Mouse (Mus musculus): ENCODE measurements around the gene Kcnq1. TPM values are rescaled to one million over a fixed set of nuclear protein-coding genes. Genes with fewer than 3 reads are reported as not detected.

Gene Kcnq1
- total and polyA plus RNA-seq, 2 experiments from 2014 or later = 1.00 to 2.0 TPM

GRCm38 (mm10) chr7:143070506-143071070 lies 35.6 kb upstream of the Kcnq1 start:
- H3K36me3 ChIP-seq (ENCODE audit: insufficient read depth) = peaks cover 23% of the 10 kb centered on the region
- no peak for TF ChIP-seq CTCF (IDR thresholded peaks at IDR 0.05; ENCODE audit: low read depth)
- H3K4me2 ChIP-seq (ENCODE audit: low read depth) = peak overlapping the region; percentile 87
- H3K27me3 ChIP-seq (ENCODE audit: insufficient read depth, low read length) = no peaks in the 10 kb centered on the region
- peaks cover 8% of the 10 kb centered on the region for H3K4me1 ChIP-seq (ENCODE audit: insufficient read depth)
- DNase-seq (no peak), ATAC-seq (no peak)
- H3K9me3 ChIP-seq (ENCODE audit: low read length) = no peaks in the 10 kb centered on the region
- WGBS = 90% methylated on average over 10 of the region's 10 CpGs
- peak overlapping the region; percentile 83; the same call in 1 of the 2 replicates for H3K9ac ChIP-seq
- H3K27ac ChIP-seq (ENCODE audit: low read depth, low read length) = no peak overlapping the region
- H3K4me3 ChIP-seq (ENCODE audit: low read depth, low read length) = peak overlapping the region; percentile 60

- Histone ChIP-seq H3K27me3 (ENCODE audit: insufficient read depth, low read length) (no peaks in the 10 kb centered on the region), H3K27ac (ENCODE audit: low read depth, low read length) (no peak overlapping the region), H3K4me3 (ENCODE audit: low read depth, low read length) (no peak overlapping the region), H3K4me2 (ENCODE audit: low read depth) (no peak overlapping the region), H3K9ac (no peak overlapping the region), H3K9me3 (ENCODE audit: low read length) (no peaks in the 10 kb centered on the region), H3K4me1 (ENCODE audit: insufficient read depth) (peaks cover 8% of the 10 kb centered on the region), H3K36me3 (ENCODE audit: insufficient read depth) (peaks cover 3% of the 10 kb centered on the region)
- no peak for ATAC-seq
- no peak for DNase-seq
- WGBS = 83% methylated on average over 5 of the region's 5 CpGs
- TF ChIP-seq CTCF (IDR thresholded peaks at IDR 0.05; ENCODE audit: low read depth) = no peak
Observed at GRCm38 (mm10) chr7:143072605-143073004, 33.6 kb upstream of the Kcnq1 start.

- Histone ChIP-seq H3K9me3 (ENCODE audit: low read length) (no peaks in the 10 kb centered on the region), H3K4me1 (ENCODE audit: insufficient read depth) (peaks cover 8% of the 10 kb centered on the region), H3K27me3 (ENCODE audit: insufficient read depth, low read length) (no peaks in the 10 kb centered on the region), H3K9ac (no peak overlapping the region), H3K27ac (ENCODE audit: low read depth, low read length) (no peak overlapping the region), H3K4me3 (ENCODE audit: low read depth, low read length) (no peak overlapping the region), H3K4me2 (ENCODE audit: low read depth) (no peak overlapping the region), H3K36me3 (ENCODE audit: insufficient read depth) (no peaks in the 10 kb centered on the region)
- WGBS = 85% methylated on average over 1 of the region's 1 CpGs
- ATAC-seq (no peak), DNase-seq (peak; percentile 37)
- peak; percentile 67 for TF ChIP-seq CTCF (IDR thresholded peaks at IDR 0.05; ENCODE audit: low read depth)
Observed at GRCm38 (mm10) chr7:143073086-143073485, 33.1 kb upstream of the Kcnq1 start.

- ATAC-seq (no peak), DNase-seq (no peak)
- H3K4me1 ChIP-seq (ENCODE audit: insufficient read depth) = peaks cover 3% of the 10 kb centered on the region; the same call in 1 of the 2 replicates
- TF ChIP-seq CTCF (IDR thresholded peaks at IDR 0.05; ENCODE audit: low read depth) = no peak
- no peaks in the 10 kb centered on the region for H3K27me3 ChIP-seq (ENCODE audit: insufficient read depth, low read length)
- H3K27ac ChIP-seq (ENCODE audit: low read depth, low read length) = no peak overlapping the region
- no peaks in the 10 kb centered on the region for H3K36me3 ChIP-seq (ENCODE audit: insufficient read depth)
- 81% methylated on average over 5 of the region's 5 CpGs for WGBS
- H3K9ac ChIP-seq = no peak overlapping the region
- no peaks in the 10 kb centered on the region for H3K9me3 ChIP-seq (ENCODE audit: low read length)
- H3K4me3 ChIP-seq (ENCODE audit: low read depth, low read length) = no peak overlapping the region
- no peak overlapping the region for H3K4me2 ChIP-seq (ENCODE audit: low read depth)
Observed at GRCm38 (mm10) chr7:143075394-143075793, 30.8 kb upstream of the Kcnq1 start.

GRCm38 (mm10) chr7:143077351-143077750 lies 28.8 kb upstream of the Kcnq1 start:
- ATAC-seq = no peak
- Histone ChIP-seq H3K4me2 (ENCODE audit: low read depth) (no peak overlapping the region), H3K4me1 (ENCODE audit: insufficient read depth) (no peaks in the 10 kb centered on the region), H3K9ac (no peak overlapping the region), H3K27ac (ENCODE audit: low read depth, low read length) (no peak overlapping the region), H3K9me3 (ENCODE audit: low read length) (no peaks in the 10 kb centered on the region), H3K4me3 (ENCODE audit: low read depth, low read length) (no peak overlapping the region), H3K27me3 (ENCODE audit: insufficient read depth, low read length) (no peaks in the 10 kb centered on the region), H3K36me3 (ENCODE audit: insufficient read depth) (no peaks in the 10 kb centered on the region)
- no peak for TF ChIP-seq CTCF (IDR thresholded peaks at IDR 0.05; ENCODE audit: low read depth)
- DNase-seq = no peak
- WGBS = 86% methylated on average over 2 of the region's 2 CpGs

GRCm38 (mm10) chr7:143082024-143082423 lies 24.1 kb upstream of the Kcnq1 start:
- Histone ChIP-seq H3K9me3 (ENCODE audit: low read length) (no peaks in the 10 kb centered on the region), H3K27ac (ENCODE audit: low read depth, low read length) (no peak overlapping the region), H3K9ac (no peak overlapping the region), H3K4me3 (ENCODE audit: low read depth, low read length) (no peak overlapping the region), H3K4me2 (ENCODE audit: low read depth) (no peak overlapping the region), H3K4me1 (ENCODE audit: insufficient read depth) (no peaks in the 10 kb centered on the region), H3K27me3 (ENCODE audit: insufficient read depth, low read length) (no peaks in the 10 kb centered on the region), H3K36me3 (ENCODE audit: insufficient read depth) (no peaks in the 10 kb centered on the region)
- TF ChIP-seq CTCF (IDR thresholded peaks at IDR 0.05; ENCODE audit: low read depth) = no peak
- ATAC-seq = no peak
- DNase-seq = no peak
- WGBS = 78% methylated on average over 6 of the region's 6 CpGs

GRCm38 (mm10) chr7:143083708-143084107 lies 22.5 kb upstream of the Kcnq1 start:
- Histone ChIP-seq H3K4me2 (ENCODE audit: low read depth) (no peak overlapping the region), H3K4me3 (ENCODE audit: low read depth, low read length) (no peak overlapping the region), H3K36me3 (ENCODE audit: insufficient read depth) (no peaks in the 10 kb centered on the region), H3K27me3 (ENCODE audit: insufficient read depth, low read length) (no peaks in the 10 kb centered on the region), H3K9ac (no peak overlapping the region), H3K9me3 (ENCODE audit: low read length) (no peaks in the 10 kb centered on the region), H3K4me1 (ENCODE audit: insufficient read depth) (no peaks in the 10 kb centered on the region), H3K27ac (ENCODE audit: low read depth, low read length) (no peak overlapping the region)
- ATAC-seq (no peak), DNase-seq (no peak)
- WGBS = 81% methylated on average over 2 of the region's 2 CpGs
- TF ChIP-seq CTCF (IDR thresholded peaks at IDR 0.05; ENCODE audit: low read depth) = no peak
